9 mouse cellular contexts compared by ENCODE assay signal in the genomic region with DNA sequence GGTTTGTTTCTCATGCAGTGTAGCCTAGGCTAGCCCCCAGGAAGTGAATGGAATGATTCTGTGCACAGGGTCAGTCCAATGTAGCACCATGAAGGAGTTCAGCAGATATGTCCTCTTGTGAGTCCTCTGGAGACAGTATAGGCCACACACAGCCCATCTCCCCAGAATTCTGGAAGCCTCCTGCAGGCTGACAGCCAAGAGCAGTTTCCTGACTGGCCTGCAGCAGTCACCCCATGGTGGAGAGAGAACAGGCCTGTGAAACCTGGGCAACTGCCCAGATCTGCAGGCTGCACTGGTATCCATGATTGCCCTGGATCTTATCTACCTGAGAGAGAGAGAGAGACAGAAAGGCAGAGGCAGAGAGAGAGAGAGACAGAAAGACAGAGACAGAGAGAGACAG. TPM values are rescaled to one million over a fixed set of nuclear protein-coding genes. Genes with fewer than 3 reads are reported as not detected.
DNase-seq lines count a peak whose midpoint lies in the region; ATAC-seq and TF ChIP-seq lines count a peak whose summit lies in the region.
"Had no signal": no experiment of that assay in that cellular context is flagged by ENCODE, and none has a peak within 500 bp of the region (broad histone marks: within the 10 kb centered on the region; RNA-seq: fewer than 3 reads in every experiment).

No protein-coding gene starts in this region.

- no peak overlapping the region for H3K4me2 ChIP-seq in intestine, embryonic 15.5 days (replicated peaks)
- H3K4me2 ChIP-seq in intestine, embryonic 16.5 days (ENCODE audit: low read depth, low read length) = no peak overlapping the region
- H3K4me2 ChIP-seq in heart, postnatal 0 days (ENCODE audit: low read depth, low read length) = no peak overlapping the region
- H3K4me2 ChIP-seq: hindbrain, embryonic 15.5 days had no signal

- no peak for TF ChIP-seq CTCF in heart, postnatal 0 days (IDR thresholded peaks at IDR 0.05; ENCODE audit: low read depth)

- no peaks in the 10 kb centered on the region for H3K9me3 ChIP-seq in intestine, embryonic 15.5 days
- H3K9me3 ChIP-seq in intestine, embryonic 16.5 days (ENCODE audit: control insufficient read depth, low read length) = no peaks in the 10 kb centered on the region
- no peaks in the 10 kb centered on the region for H3K9me3 ChIP-seq in heart, postnatal 0 days (replicated peaks; ENCODE audit: control insufficient read depth, low read length)
- H3K9me3 ChIP-seq: hindbrain, embryonic 15.5 days had no signal

- peaks cover 14% of the 10 kb centered on the region for H3K4me1 ChIP-seq in intestine, embryonic 15.5 days (replicated peaks)
- peaks cover 8% of the 10 kb centered on the region for H3K4me1 ChIP-seq in intestine, embryonic 16.5 days (ENCODE audit: control insufficient read depth, insufficient read depth, low read length)
- H3K4me1 ChIP-seq in heart, postnatal 0 days (ENCODE audit: control insufficient read depth, insufficient read depth) = 0 out of 2 replicates have a peak, but pooled peaks cover 8% of the 10 kb centered on the region
- H3K4me1 ChIP-seq: hindbrain, embryonic 15.5 days had no signal

- TF ChIP-seq EP300 in heart, postnatal 0 days (IDR thresholded peaks at IDR 0.05; ENCODE audit: low read depth) = no peak

- peak; percentile 16; the same call in 1 of the 2 replicates for ATAC-seq in intestine, embryonic 15.5 days
- ATAC-seq in intestine, embryonic 16.5 days = no peak; the same call in 1 of the 2 replicates
- ATAC-seq in heart, postnatal 0 days (ENCODE audit: insufficient read depth, low read depth) = peak; percentile 44; the same call in 1 of the 2 replicates

- no peak overlapping the region for H3K9ac ChIP-seq in intestine, embryonic 15.5 days
- no peak overlapping the region for H3K9ac ChIP-seq in intestine, embryonic 16.5 days (ENCODE audit: low read depth, low read length)
- no peak overlapping the region for H3K9ac ChIP-seq in heart, postnatal 0 days (replicated peaks; ENCODE audit: low read depth, low read length)
- H3K9ac ChIP-seq: hindbrain, embryonic 15.5 days had no signal

- no peaks in the 10 kb centered on the region for H3K27me3 ChIP-seq in intestine, embryonic 15.5 days (replicated peaks)
- no peaks in the 10 kb centered on the region for H3K27me3 ChIP-seq in intestine, embryonic 16.5 days (replicated peaks; ENCODE audit: control insufficient read depth, insufficient read depth, low read length)
- H3K27me3 ChIP-seq in heart, postnatal 0 days (ENCODE audit: control insufficient read depth, insufficient read depth, low read length) = 0 out of 2 replicates have a peak, but pooled peaks cover 5% of the 10 kb centered on the region
- H3K27me3 ChIP-seq: hindbrain, embryonic 15.5 days had no signal

- H3K36me3 ChIP-seq in intestine, embryonic 15.5 days = no peaks in the 10 kb centered on the region
- no peaks in the 10 kb centered on the region for H3K36me3 ChIP-seq in intestine, embryonic 16.5 days (ENCODE audit: control insufficient read depth, insufficient read depth, low read length)
- no peaks in the 10 kb centered on the region for H3K36me3 ChIP-seq in heart, postnatal 0 days (replicated peaks; ENCODE audit: control insufficient read depth, insufficient read depth, low read length)
- H3K36me3 ChIP-seq: hindbrain, embryonic 15.5 days had no signal

- H3K27ac ChIP-seq in intestine, embryonic 15.5 days = no peak overlapping the region
- no peak overlapping the region for H3K27ac ChIP-seq in intestine, embryonic 16.5 days (ENCODE audit: low read length)
- H3K27ac ChIP-seq in heart, postnatal 0 days (ENCODE audit: low read depth) = no peak overlapping the region
- H3K27ac ChIP-seq: hindbrain, embryonic 15.5 days had no signal

- no peak overlapping the region for H3K4me3 ChIP-seq in intestine, embryonic 15.5 days (replicated peaks)
- H3K4me3 ChIP-seq in intestine, embryonic 16.5 days (ENCODE audit: low read length) = no peak overlapping the region
- H3K4me3 ChIP-seq in heart, postnatal 0 days (ENCODE audit: low read depth, low read length) = no peak overlapping the region
- H3K4me3 ChIP-seq: hindbrain, embryonic 15.5 days had no signal

- peak; percentile 11 for DNase-seq in adipocyte (ENCODE audit: low spot score)
- peak; percentile 71 for DNase-seq in cerebellum, adult 11-12 months
- no peak for DNase-seq in heart, postnatal 0 days (ENCODE audit: low spot score)
- no peak for DNase-seq in spleen, adult 12 weeks (ENCODE audit: low spot score)
- no peak for DNase-seq in thymus, postnatal 14 days
- no peak for DNase-seq in right cerebral cortex, postnatal 4 days

RNA-seq across cellular contexts. Expression of a gene that starts 18.1 kb away (rescaled TPM):
- 2.7 TPM in 2 replicates for polyA plus RNA-seq in intestine, embryonic 15.5 days (2015; fragmentation: Nextera tagmentation; extraction: Ambion mirVana)
- 3.1 and 3.3 TPM in 2 replicates for polyA plus RNA-seq in intestine, embryonic 16.5 days (2015; fragmentation: Nextera tagmentation; extraction: Ambion mirVana)
- 8.0 and 12.9 TPM in 2 replicates for total RNA-seq in heart, postnatal 0 days (2014; rRNA removed; ENCODE audit: low replicate concordance)
- polyA plus RNA-seq in heart, postnatal 0 days (2015; fragmentation: Nextera tagmentation; extraction: Ambion mirVana) = 3.0 and 3.8 TPM in 2 replicates

RNA-seq across cellular contexts. Expression of a gene that starts 56.3 kb away (rescaled TPM):
- polyA plus RNA-seq in intestine, embryonic 15.5 days (2015; fragmentation: Nextera tagmentation; extraction: Ambion mirVana) = 8.4 and 10.4 TPM in 2 replicates
- polyA plus RNA-seq in intestine, embryonic 16.5 days (2015; fragmentation: Nextera tagmentation; extraction: Ambion mirVana) = 9.0 and 9.8 TPM in 2 replicates
- 1.0 and 4.5 TPM in 2 replicates for total RNA-seq in heart, postnatal 0 days (2014; rRNA removed; ENCODE audit: low replicate concordance)
- 3.5 and 3.9 TPM in 2 replicates for polyA plus RNA-seq in heart, postnatal 0 days (2015; fragmentation: Nextera tagmentation; extraction: Ambion mirVana)

Comparison
In these comparisons a context has a peak if more than half of its experiments do, and no peak if none do; other contexts are left out.
1. DNase-seq: peak in adipocyte (single experiment) and cerebellum, adult 11-12 months (single experiment); none in heart, postnatal 0 days (single experiment), spleen, adult 12 weeks (single experiment), thymus, postnatal 14 days (single experiment) and right cerebral cortex, postnatal 4 days (single experiment).